ENCODE assay signal across 24 mouse cellular contexts in the genomic region with DNA sequence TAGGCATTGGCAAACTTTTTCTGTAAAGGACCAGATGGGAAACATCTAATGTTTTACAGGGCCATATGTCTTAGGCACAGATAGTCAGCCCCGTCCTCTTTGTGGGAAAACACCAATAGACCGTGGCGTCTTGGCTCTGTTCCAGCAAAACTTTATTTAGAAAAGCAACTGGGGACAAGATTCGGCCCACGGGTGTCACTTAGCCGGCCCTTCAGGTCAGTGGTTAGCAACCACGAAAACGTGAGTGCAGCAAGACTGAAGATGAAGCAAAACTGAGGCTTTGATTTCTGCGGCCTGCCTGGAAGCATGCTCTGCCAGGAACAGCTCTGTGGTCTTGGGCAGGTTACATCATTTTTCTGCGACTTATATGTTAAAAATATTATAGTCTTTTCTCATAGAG. TPM values are rescaled to one million over a fixed set of nuclear protein-coding genes. Genes with fewer than 3 reads are reported as not detected.
A peak's percentile ranks its signal among the peaks of the same experiment; 100 is the strongest.
DNase-seq lines count a peak whose midpoint lies in the region; ATAC-seq and TF ChIP-seq lines count a peak whose summit lies in the region.
"Had no signal": no experiment of that assay in that cellular context is flagged by ENCODE, and none has a peak within 500 bp of the region (broad histone marks: within the 10 kb centered on the region; RNA-seq: fewer than 3 reads in every experiment).

No protein-coding gene starts in this region.

- no peak for TF ChIP-seq CTCF in CH12.LX (conservative IDR thresholded peaks at IDR 0.05 in 1 of 2, IDR thresholded peaks at IDR 0.05 in 1 of 2; ENCODE audit: low read depth in 2 of 2, low read length in 2 of 2)

- in situ Hi-C loops in CH12.LX (cut with MboI; ENCODE audit: low pct_ligation_motif_present, low pct_unique_long_range_greater_than_20kb, low sequenced_read_pairs), result no loop called here

- H3K79me2 ChIP-seq in CH12.LX (replicated peaks; ENCODE audit: control insufficient read depth, extremely low read depth, insufficient read depth, poor library complexity, severe bottlenecking), result no peaks in the 10 kb centered on the region

- H3K27me3 ChIP-seq in CH12.LX (replicated peaks), result no peaks in the 10 kb centered on the region
- no peaks in the 10 kb centered on the region for H3K27me3 ChIP-seq in intestine, embryonic 16.5 days (replicated peaks; ENCODE audit: control insufficient read depth, insufficient read depth, low read length)
- H3K27me3 ChIP-seq: embryonic facial prominence, embryonic 12.5 days; embryonic facial prominence, embryonic 15.5 days; heart, embryonic 12.5 days; heart, embryonic 15.5 days; Patski had no signal

- no peaks in the 10 kb centered on the region for H3K9me3 ChIP-seq in CH12.LX (replicated peaks; ENCODE audit: low read length)
- no peaks in the 10 kb centered on the region for H3K9me3 ChIP-seq in intestine, embryonic 16.5 days (ENCODE audit: control insufficient read depth, low read length)
- H3K9me3 ChIP-seq: embryonic facial prominence, embryonic 12.5 days; embryonic facial prominence, embryonic 15.5 days; heart, embryonic 12.5 days; heart, embryonic 15.5 days had no signal

- WGBS in intestine, embryonic 16.5 days, result 76% methylated on average over 10 of the region's 10 CpGs

- no peak for TF ChIP-seq RAD21 in CH12.LX (IDR thresholded peaks at IDR 0.05; ENCODE audit: low read depth, low read length)

- no peak overlapping the region for H3K27ac ChIP-seq in CH12.LX (ENCODE audit: insufficient read depth, low read depth)
- no peak overlapping the region for H3K27ac ChIP-seq in intestine, embryonic 16.5 days (ENCODE audit: low read length)
- H3K27ac ChIP-seq: embryonic facial prominence, embryonic 12.5 days; embryonic facial prominence, embryonic 15.5 days; gastrocnemius, adult 2 months; heart, embryonic 15.5 days; hindbrain, embryonic 14.5 days had no signal

- no peak for TF ChIP-seq POLR2A in CH12.LX (IDR thresholded peaks at IDR 0.05; ENCODE audit: low read depth, low read length)

- DNase-seq in cerebellum, adult 9-11 months, result peak; percentile 35
- no peak for DNase-seq in cerebellum, adult 18-20 months
- DNase-seq in frontal cortex, adult 2 months (ENCODE audit: extremely low spot score in 1 of 2, low spot score in 1 of 2), result no peak
- DNase-seq in layer of hippocampus, adult 11-12 months (ENCODE audit: low spot score), result peak; percentile 18
- no peak for DNase-seq in layer of hippocampus, adult 8-10 months (ENCODE audit: low spot score in 2 of 2)
- DNase-seq in CH12.LX (ENCODE audit: extremely low read depth), result no peak
- DNase-seq: adrenal gland, postnatal 10 days; adrenal gland, postnatal 36 days; cerebellum, adult 8-10 months; gastrocnemius, adult 2 months; gastrocnemius, postnatal 14 days; heart, adult 18-20 months; heart, postnatal 14 days; heart, postnatal 4 days; kidney, adult 18-20 months; kidney, adult 9 months had no signal

- no peak overlapping the region for H3K4me3 ChIP-seq in CH12.LX (replicated peaks in 1 of 3; ENCODE audit: low read depth in 2 of 3, low read length in 2 of 3, poor library complexity in 1 of 3)
- H3K4me3 ChIP-seq in intestine, embryonic 16.5 days (ENCODE audit: low read length), result no peak overlapping the region
- H3K4me3 ChIP-seq: embryonic facial prominence, embryonic 12.5 days; embryonic facial prominence, embryonic 15.5 days; gastrocnemius, adult 2 months; heart, embryonic 12.5 days; heart, embryonic 15.5 days had no signal

- H3K9ac ChIP-seq in CH12.LX (ENCODE audit: insufficient read depth, low read depth), result no peak overlapping the region
- no peak overlapping the region for H3K9ac ChIP-seq in intestine, embryonic 16.5 days (ENCODE audit: low read depth, low read length)
- H3K9ac ChIP-seq: embryonic facial prominence, embryonic 12.5 days; embryonic facial prominence, embryonic 15.5 days; heart, embryonic 12.5 days; heart, embryonic 15.5 days; hindbrain, embryonic 14.5 days had no signal

- H3K4me2 ChIP-seq in CH12.LX (ENCODE audit: insufficient read depth, low read depth, poor library complexity, severe bottlenecking), result no peak overlapping the region
- no peak overlapping the region for H3K4me2 ChIP-seq in intestine, embryonic 16.5 days (ENCODE audit: low read depth, low read length)
- H3K4me2 ChIP-seq: embryonic facial prominence, embryonic 12.5 days; embryonic facial prominence, embryonic 15.5 days; heart, embryonic 12.5 days; heart, embryonic 15.5 days; hindbrain, embryonic 14.5 days had no signal

- dilution Hi-C loops in CH12.LX (cut with MboI; ENCODE audit: extremely low pct_ligation_motif_present, extremely low pct_unique_long_range_greater_than_20kb, low sequenced_read_pairs), result no loop called here

- 0 out of 2 replicates have a peak, but pooled peaks have one; percentile 36 for ATAC-seq in frontal cortex, adult (ENCODE audit: low TSS enrichment)
- no peak for ATAC-seq in intestine, embryonic 16.5 days
- ATAC-seq: Patski had no signal

- H3K36me3 ChIP-seq in CH12.LX (replicated peaks in 1 of 2; ENCODE audit: control insufficient read depth in 1 of 2, insufficient read depth in 1 of 2, low read length in 1 of 2), result peaks cover 11 to 53% of the 10 kb centered on the region in 2 experiments
- H3K36me3 ChIP-seq in intestine, embryonic 16.5 days (ENCODE audit: control insufficient read depth, insufficient read depth, low read length), result peaks cover 4% of the 10 kb centered on the region; the same call in 1 of the 2 replicates

- peaks cover 22 to 53% of the 10 kb centered on the region in 2 experiments for H3K4me1 ChIP-seq in CH12.LX (ENCODE audit: control insufficient read depth in 1 of 2, insufficient read depth in 2 of 2)
- no peaks in the 10 kb centered on the region for H3K4me1 ChIP-seq in intestine, embryonic 16.5 days (ENCODE audit: control insufficient read depth, insufficient read depth, low read length)

- TF ChIP-seq EP300 in CH12.LX (IDR thresholded peaks at IDR 0.05; ENCODE audit: low read length), result no peak

TF ChIP-seq in CH12.LX, 34 proteins besides CTCF, POLR2A, EP300 and RAD21:
- TF ChIP-seq JUN (IDR thresholded peaks at IDR 0.05; ENCODE audit: insufficient read depth, low read depth, low read length) (no peak), BHLHE40 (IDR thresholded peaks at IDR 0.05; ENCODE audit: low read depth, low read length) (peak; percentile 63), ETS1 (conservative IDR thresholded peaks at IDR 0.05; ENCODE audit: low read depth, low read length) (no peak), KAT2A (IDR thresholded peaks at IDR 0.05; ENCODE audit: insufficient replicate concordance, low read length) (no peak), E2F4 (IDR thresholded peaks at IDR 0.05; ENCODE audit: insufficient replicate concordance, low read depth, low read length) (no peak), ZKSCAN1 (IDR thresholded peaks at IDR 0.05; ENCODE audit: borderline replicate concordance, low read depth, low read length) (no peak), CHD1 (IDR thresholded peaks at IDR 0.05; ENCODE audit: low read depth, low read length) (no peak)

RNA-seq across cellular contexts. Expression of a gene that starts 36.4 kb away (rescaled TPM):
- 155 and 159 TPM in 2 replicates for polyA plus RNA-seq in frontal cortex, adult 2 months (2012; rRNA removed)
- total RNA-seq in layer of hippocampus, adult 8-10 months (2022), result 100 to 1,000 TPM; 198 to 256 (median 233) TPM
- 17.8 and 21.8 TPM in 2 replicates for total RNA-seq in CH12.LX (2012; rRNA removed)
- 14.8 and 19.4 TPM in 2 replicates for total RNA-seq in CH12.LX (2014; rRNA removed)
- polyA plus RNA-seq in CH12.LX (2012; ENCODE audit: insufficient read length, low read depth), result 46.8 and 47.1 TPM in 2 replicates
- polyA plus RNA-seq in intestine, embryonic 16.5 days (2015; fragmentation: Nextera tagmentation; extraction: Ambion mirVana), result 29.4 and 29.6 TPM in 2 replicates

Comparison
In these comparisons a context has a peak if more than half of its experiments do, and no peak if none do; other contexts are left out.
1. DNase-seq: peak in cerebellum, adult 9-11 months (single experiment) and layer of hippocampus, adult 11-12 months (single experiment); none in cerebellum, adult 18-20 months (0 of 2), frontal cortex, adult 2 months (0 of 2), layer of hippocampus, adult 8-10 months (0 of 2) and CH12.LX (single experiment).